ENCODE assay signal across 15 mouse cellular contexts in genomic region chr3:87733098-87733497, GRCm38 (mm10). TPM values are rescaled to one million over a fixed set of nuclear protein-coding genes. Genes with fewer than 3 reads are reported as not detected.
"Had no signal": no experiment of that assay in that cellular context is flagged by ENCODE, and none has a peak within 500 bp of the region (broad histone marks: within the 10 kb centered on the region; RNA-seq: fewer than 3 reads in every experiment).

No protein-coding gene starts in this region.

- H3K27ac ChIP-seq: lung, embryonic 15.5 days; macrophage; midbrain, embryonic 13.5 days; midbrain, embryonic 15.5 days; neural tube, embryonic 12.5 days; stomach, embryonic 15.5 days; stomach, postnatal 0 days had no signal

- H3K9ac ChIP-seq: lung, embryonic 15.5 days; midbrain, embryonic 13.5 days; midbrain, embryonic 15.5 days; neural tube, embryonic 12.5 days; stomach, embryonic 15.5 days had no signal

- H3K27me3 ChIP-seq: lung, embryonic 15.5 days; midbrain, embryonic 13.5 days; midbrain, embryonic 15.5 days; neural tube, embryonic 12.5 days; stomach, embryonic 15.5 days had no signal

- DNase-seq: lung, postnatal 14 days; lung, postnatal 36 days; right cerebral cortex, postnatal 14 days; thymus, adult 2 months; thymus, postnatal 25 days; thymus, postnatal 4 days had no signal

- H3K4me1 ChIP-seq: lung, embryonic 15.5 days; midbrain, embryonic 13.5 days; midbrain, embryonic 15.5 days; neural tube, embryonic 12.5 days; stomach, embryonic 15.5 days had no signal

- H3K4me3 ChIP-seq: lung, embryonic 15.5 days; megakaryocyte, embryonic 14.5 days; midbrain, embryonic 13.5 days; midbrain, embryonic 15.5 days; neural tube, embryonic 12.5 days; stomach, embryonic 15.5 days had no signal

RNA-seq across cellular contexts. Expression of gene Lrrc71, which starts 15.3 kb away (rescaled TPM):
- total RNA-seq: megakaryocyte progenitor cell, adult 5-6 weeks had no signal
